ENCODE assay signal across 26 mouse cellular contexts in the genomic region with DNA sequence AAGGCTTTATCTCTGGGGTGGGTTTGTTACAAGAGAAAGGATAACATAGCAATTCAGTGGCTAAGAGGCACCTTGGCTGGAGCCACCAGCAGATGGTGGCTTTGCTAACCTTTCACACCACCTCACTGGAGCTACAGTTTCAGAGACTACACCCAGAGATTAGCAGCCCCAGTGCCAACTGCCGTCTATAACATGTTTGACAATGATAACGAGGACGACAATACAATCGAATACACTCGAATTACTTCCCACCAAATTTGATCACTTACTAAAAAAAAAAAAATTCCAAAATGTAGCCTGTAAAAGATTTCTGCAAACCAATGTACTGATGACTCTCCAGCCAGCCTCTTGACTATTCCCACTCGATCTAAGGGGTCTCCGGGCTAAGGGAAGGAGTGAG. TPM values are rescaled to one million over a fixed set of nuclear protein-coding genes. Genes with fewer than 3 reads are reported as not detected.
DNase-seq lines count a peak whose midpoint lies in the region; ATAC-seq and TF ChIP-seq lines count a peak whose summit lies in the region.
"Had no signal": no experiment of that assay in that cellular context is flagged by ENCODE, and none has a peak within 500 bp of the region (broad histone marks: within the 10 kb centered on the region; RNA-seq: fewer than 3 reads in every experiment).

No protein-coding gene starts in this region.

- dilution Hi-C loops in CH12.LX (cut with MboI; ENCODE audit: extremely low pct_ligation_motif_present, extremely low pct_unique_long_range_greater_than_20kb, low sequenced_read_pairs): no loop called here

- no peak for TF ChIP-seq CTCF in CH12.LX (conservative IDR thresholded peaks at IDR 0.05 in 1 of 2, IDR thresholded peaks at IDR 0.05 in 1 of 2; ENCODE audit: low read depth in 2 of 2, low read length in 2 of 2)

- TF ChIP-seq EP300 in CH12.LX (IDR thresholded peaks at IDR 0.05; ENCODE audit: low read length): no peak

- no peaks in the 10 kb centered on the region for H3K9me3 ChIP-seq in CH12.LX (replicated peaks; ENCODE audit: low read length)
- no peaks in the 10 kb centered on the region for H3K9me3 ChIP-seq in liver, embryonic 16.5 days (replicated peaks; ENCODE audit: control insufficient read depth, low read length)
- H3K9me3 ChIP-seq: embryonic facial prominence, embryonic 12.5 days; forebrain, embryonic 15.5 days; hindbrain, embryonic 12.5 days; kidney, embryonic 15.5 days; limb, embryonic 12.5 days; neural tube, embryonic 12.5 days; stomach, embryonic 15.5 days had no signal

- peak; percentile 82 for ATAC-seq in liver, embryonic 16.5 days (ENCODE audit: low read depth)
- ATAC-seq: CD4-positive, CD25-positive, alpha-beta regulatory T cell, adult 4 months; forebrain, embryonic 15.5 days had no signal

- peaks cover 10 to 94% of the 10 kb centered on the region in 2 experiments for H3K4me1 ChIP-seq in CH12.LX (ENCODE audit: control insufficient read depth in 1 of 2, insufficient read depth in 2 of 2)
- H3K4me1 ChIP-seq in liver, embryonic 16.5 days (ENCODE audit: control insufficient read depth, low read depth, low read length): peaks cover 50% of the 10 kb centered on the region
- H3K4me1 ChIP-seq: forebrain, embryonic 15.5 days; hindbrain, embryonic 12.5 days; kidney, embryonic 15.5 days; limb, embryonic 12.5 days; neural tube, embryonic 12.5 days; stomach, embryonic 15.5 days had no signal

- no peaks in the 10 kb centered on the region for H3K27me3 ChIP-seq in CH12.LX (replicated peaks)
- H3K27me3 ChIP-seq in liver, embryonic 16.5 days (ENCODE audit: control insufficient read depth, insufficient read depth, low read depth, low read length): no peaks in the 10 kb centered on the region
- H3K27me3 ChIP-seq: embryonic facial prominence, embryonic 12.5 days; forebrain, embryonic 15.5 days; hindbrain, embryonic 12.5 days; kidney, embryonic 15.5 days; limb, embryonic 12.5 days; neural tube, embryonic 12.5 days; stomach, embryonic 15.5 days had no signal

- TF ChIP-seq RAD21 in CH12.LX (IDR thresholded peaks at IDR 0.05; ENCODE audit: low read depth, low read length): no peak

- WGBS in liver, embryonic 16.5 days (ENCODE audit: insufficient replicate concordance): 23% methylated on average over 7 of the region's 7 CpGs

- H3K9ac ChIP-seq in CH12.LX (ENCODE audit: insufficient read depth, low read depth): no peak overlapping the region
- H3K9ac ChIP-seq in liver, embryonic 16.5 days (ENCODE audit: low read depth, low read length): 0 out of 2 replicates have a peak overlapping the region, but pooled peaks have one; percentile 11
- H3K9ac ChIP-seq: embryonic facial prominence, embryonic 12.5 days; forebrain, embryonic 15.5 days; hindbrain, embryonic 12.5 days; kidney, embryonic 15.5 days; limb, embryonic 12.5 days; neural tube, embryonic 12.5 days; stomach, embryonic 15.5 days had no signal

- in situ Hi-C loops in CH12.LX (cut with MboI; ENCODE audit: low pct_ligation_motif_present, low pct_unique_long_range_greater_than_20kb, low sequenced_read_pairs): no loop called here

- peaks cover 41 to 78% of the 10 kb centered on the region in 2 experiments for H3K36me3 ChIP-seq in CH12.LX (replicated peaks in 1 of 2; ENCODE audit: control insufficient read depth in 1 of 2, insufficient read depth in 1 of 2, low read length in 1 of 2)
- H3K36me3 ChIP-seq in liver, embryonic 16.5 days (ENCODE audit: control insufficient read depth, insufficient read depth): peaks cover 9% of the 10 kb centered on the region

- TF ChIP-seq POLR2A in CH12.LX (IDR thresholded peaks at IDR 0.05; ENCODE audit: low read depth, low read length): no peak

- H3K4me2 ChIP-seq in CH12.LX (ENCODE audit: insufficient read depth, low read depth, poor library complexity, severe bottlenecking): no peak overlapping the region
- peak overlapping the region; percentile 25 for H3K4me2 ChIP-seq in liver, embryonic 16.5 days (ENCODE audit: low read depth, low read length)
- H3K4me2 ChIP-seq: embryonic facial prominence, embryonic 12.5 days; forebrain, embryonic 15.5 days; hindbrain, embryonic 12.5 days; kidney, embryonic 15.5 days; limb, embryonic 12.5 days; neural tube, embryonic 12.5 days; stomach, embryonic 15.5 days had no signal

- no peaks in the 10 kb centered on the region; the same call in 1 of the 2 replicates for H3K79me2 ChIP-seq in CH12.LX (replicated peaks; ENCODE audit: control insufficient read depth, extremely low read depth, insufficient read depth, poor library complexity, severe bottlenecking)

- DNase-seq in CH12.LX (ENCODE audit: extremely low read depth) (no peak), liver (peak; percentile 64)
- DNase-seq in brain, adult 2 months (ENCODE audit: low read depth, low spot score): peak; percentile 49
- no peak for DNase-seq in adrenal gland, postnatal 10 days
- no peak for DNase-seq in adrenal gland, postnatal 36 days
- DNase-seq in embryo, embryonic 10.5 days (ENCODE audit: low spot score): no peak
- DNase-seq: adrenal gland, adult 8-10 months; cerebellum, postnatal 10 days; gastrocnemius, postnatal 25 days; heart, adult 18-20 months; kidney, adult 11 months; kidney, postnatal 36 days; lung, adult 2 months; lung, postnatal 14 days; midbrain, embryonic 14.5 days; retina, postnatal 1 day; thymus, adult 2 months had no signal

- peak overlapping the region; percentile 15; the same call in 1 of the 2 replicates for H3K27ac ChIP-seq in CH12.LX (ENCODE audit: insufficient read depth, low read depth)
- H3K27ac ChIP-seq in liver, embryonic 16.5 days (ENCODE audit: low read length): peak overlapping the region; percentile 70
- H3K27ac ChIP-seq: embryonic facial prominence, embryonic 12.5 days; forebrain, embryonic 15.5 days; hindbrain, embryonic 12.5 days; kidney, embryonic 15.5 days; limb, embryonic 12.5 days; neural tube, embryonic 12.5 days; stomach, embryonic 15.5 days had no signal

- no peak overlapping the region for H3K4me3 ChIP-seq in CH12.LX (replicated peaks in 1 of 3; ENCODE audit: low read depth in 2 of 3, low read length in 2 of 3, poor library complexity in 1 of 3)
- H3K4me3 ChIP-seq in liver, embryonic 16.5 days (ENCODE audit: low read depth, low read length): no peak overlapping the region
- H3K4me3 ChIP-seq: embryonic facial prominence, embryonic 12.5 days; forebrain, embryonic 15.5 days; hindbrain, embryonic 12.5 days; kidney, embryonic 15.5 days; limb, embryonic 12.5 days; neural tube, embryonic 12.5 days; stomach, embryonic 15.5 days had no signal

TF ChIP-seq in CH12.LX, 34 proteins besides CTCF, POLR2A, EP300 and RAD21:
- TF ChIP-seq POLR2AphosphoS2 (IDR thresholded peaks at IDR 0.05; ENCODE audit: low read depth, low read length): 0 out of 2 replicates have a peak, but pooled peaks have one; percentile 3
- no peak for TF ChIP-seq ZKSCAN1 (IDR thresholded peaks at IDR 0.05; ENCODE audit: borderline replicate concordance, low read depth, low read length)

RNA-seq across cellular contexts. Expression of a gene that starts 12.7 kb away (rescaled TPM):
- total RNA-seq in CH12.LX (2012; rRNA removed): 202 and 225 TPM in 2 replicates
- 240 and 314 TPM in 2 replicates for total RNA-seq in CH12.LX (2014; rRNA removed)
- 203 and 244 TPM in 2 replicates for polyA plus RNA-seq in CH12.LX (2012; ENCODE audit: insufficient read length, low read depth)
- 19.2 and 25.5 TPM in 2 replicates for polyA plus RNA-seq in liver, embryonic 16.5 days (2015; fragmentation: Nextera tagmentation; extraction: Ambion mirVana)
- total RNA-seq in adrenal gland, postnatal 10 days (2021): 100 to 1,000 TPM; 181 to 382 TPM
- 1,000 to 10,000 TPM; 2,304 to 4,221 TPM for total RNA-seq in adrenal gland, postnatal 36 days (2021)

Comparison
In these comparisons a context has a peak if more than half of its experiments do, and no peak if none do; other contexts are left out.
1. RNA of a gene that starts 12.7 kb away (total RNA-seq): 2,304 to 4,221 TPM in adrenal gland, postnatal 36 days; 181 to 382 TPM in adrenal gland, postnatal 10 days and 202 to 314 TPM in CH12.LX; every median in the first group is over 4 times any median in the second.
2. DNase-seq: peak in brain, adult 2 months (single experiment) and liver (single experiment); none in CH12.LX (single experiment), adrenal gland, postnatal 10 days (single experiment), adrenal gland, postnatal 36 days (0 of 2) and embryo, embryonic 10.5 days (single experiment).